Mouse (Mus musculus): ENCODE results near the gene Tead2. TPM values are rescaled to one million over a fixed set of nuclear protein-coding genes. Genes with fewer than 3 reads are reported as not detected.

Gene Tead2
- 100 to 1,000 TPM in 1 of 2 experiments, 10 to 100 TPM in 1; 60.5 to 105 TPM for polyA plus RNA-seq (2012; fragmentation: generic; extraction: Trizol)

GRCm38 (mm10) chr7:45215673-45216441, at the start of gene Tead2:
Gene Tead2, plus strand, starts transcription at chr7:45215753.

DNA sequence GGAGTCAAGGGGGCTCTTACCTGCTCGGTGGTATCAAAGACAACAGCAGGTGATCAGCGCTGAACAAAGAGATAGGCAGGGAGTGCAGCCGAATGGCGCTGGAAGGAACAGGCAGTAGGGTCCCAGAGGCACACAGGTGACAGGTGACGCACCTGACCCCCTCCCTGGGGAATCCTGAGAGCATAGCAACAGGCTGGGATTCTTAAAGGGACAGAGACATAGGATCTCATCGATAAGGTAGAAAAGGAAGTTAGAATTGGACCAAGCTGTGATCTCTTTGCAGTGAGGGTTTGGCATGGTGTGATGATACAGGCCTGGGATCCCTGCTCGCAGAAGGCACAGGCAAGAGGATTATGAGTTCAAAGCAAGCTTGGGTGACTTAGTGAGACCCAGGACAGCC, 36.1 kb upstream of the Tead2 start, which contains the start of gene Gfy:
Gfy (minus strand) TSS at position 101 of the 400 bp plus-strand sequence.

GRCm38 (mm10) chr7:45180896-45181477, 34.6 kb upstream of the Tead2 start, which contains the start of gene Pth2:
Gene Pth2, plus strand, starts transcription at chr7:45180995.

DNA sequence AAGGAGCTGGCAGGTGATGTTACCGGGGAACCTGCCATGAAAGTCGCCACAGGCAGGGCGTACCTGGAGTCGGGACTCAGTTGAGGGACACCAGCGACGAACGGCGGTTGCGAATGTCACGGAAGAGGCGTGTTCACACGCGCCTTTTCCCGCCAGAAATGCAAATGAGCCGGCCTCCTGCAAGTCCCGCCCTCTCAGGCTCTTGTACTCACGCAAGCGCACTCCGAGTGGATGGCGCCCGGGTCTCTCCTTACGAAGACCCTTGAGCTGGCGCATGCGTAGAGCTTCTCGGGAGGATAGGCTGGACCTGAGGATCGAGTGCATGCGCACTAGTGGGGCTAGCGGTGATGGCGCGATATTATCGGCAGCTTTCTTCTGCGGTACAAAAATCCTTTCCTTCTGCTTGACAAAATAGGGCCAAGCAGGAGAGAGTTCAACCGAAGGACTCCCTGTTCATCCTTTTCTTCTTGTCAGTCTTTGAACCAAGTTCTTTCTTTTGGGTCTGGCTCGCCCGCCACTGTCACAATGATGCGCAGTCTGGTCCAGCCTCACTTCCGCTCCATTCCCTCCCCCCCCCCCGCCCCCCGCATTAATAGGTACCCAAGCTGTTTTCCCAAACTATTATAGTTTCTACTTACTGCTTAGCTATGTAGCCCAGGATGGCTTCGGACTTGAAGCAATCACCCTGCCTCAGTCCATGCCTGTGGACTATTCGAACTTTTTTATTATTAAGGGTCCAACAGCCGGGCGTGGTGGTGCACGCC, 11.0 kb upstream of the Tead2 start, which contains the start of gene Ccdc155:
Ccdc155 (minus strand) TSS at position 513 of the 764 bp plus-strand sequence.

DNA sequence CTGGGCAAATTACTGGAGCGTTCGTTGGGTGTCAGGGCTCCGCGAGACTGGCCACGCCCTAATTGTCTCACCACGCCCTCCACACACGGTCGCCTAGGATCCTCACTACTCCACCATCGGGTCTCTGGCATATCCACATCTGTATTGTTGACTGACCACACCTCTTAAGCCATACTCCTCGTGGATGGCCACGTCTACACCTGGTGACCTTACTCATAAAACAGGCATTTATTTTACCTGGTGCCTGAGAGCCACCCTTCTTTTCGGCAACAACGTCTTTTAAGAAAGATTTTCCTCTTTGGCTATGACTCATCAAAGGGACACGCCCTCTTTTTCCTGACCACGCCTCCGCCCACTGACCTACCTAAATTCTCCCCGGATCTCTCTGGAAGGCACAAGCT, 3.7 kb upstream of the Tead2 start, which contains the start of gene Dkkl1:
Dkkl1 (minus strand) TSS at position 297 of the 401 bp plus-strand sequence.

GRCm38 (mm10) chr7:45238723-45239496, 23.4 kb downstream of the Tead2 start, which contains the start of gene Cd37:
Gene Cd37, minus strand, starts transcription at chr7:45239115.

DNA sequence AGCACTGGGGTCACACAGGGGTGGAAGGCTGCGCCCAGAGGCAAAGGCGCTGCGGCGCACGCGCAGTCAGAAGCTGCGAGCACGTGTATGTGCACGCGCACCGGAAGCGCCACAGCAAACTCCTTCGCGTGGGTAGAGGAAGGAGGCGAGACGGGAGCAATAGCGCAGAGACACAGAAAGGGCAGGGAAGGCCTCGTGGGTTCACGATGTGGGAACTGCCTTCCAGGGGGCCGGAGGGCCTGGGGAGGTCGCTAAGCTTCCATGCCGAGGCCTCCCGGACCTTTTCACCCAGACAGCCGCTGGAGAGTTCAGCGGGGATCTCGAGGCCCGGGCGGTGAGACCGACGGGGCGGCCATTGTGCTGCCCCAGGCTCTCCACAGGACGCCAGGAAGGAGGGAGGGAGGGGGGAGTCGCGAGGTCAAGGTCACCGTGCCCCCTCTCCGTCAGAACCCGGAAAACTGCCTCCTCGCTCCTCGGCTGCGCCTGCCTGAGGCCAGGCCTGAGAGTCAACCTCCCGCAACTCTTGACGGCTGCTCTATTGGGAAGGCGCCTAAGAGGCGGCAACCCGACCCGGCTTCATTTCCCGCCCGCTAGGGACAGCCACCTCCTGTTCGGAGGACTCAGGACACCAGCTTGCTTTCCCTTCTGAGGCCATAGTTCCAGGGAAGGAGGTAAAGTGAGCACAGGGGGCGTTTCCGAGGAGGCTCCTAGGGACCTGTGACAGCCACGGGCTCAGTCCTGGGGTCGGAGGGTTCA, 25.3 kb downstream of the Tead2 start, which contains the start of gene Slc6a16:
Slc6a16 (plus strand) TSS at position 453 of the 756 bp plus-strand sequence.

GRCm38 (mm10) chr7:45277136-45277760, 61.7 kb downstream of the Tead2 start, which contains the start of gene Slc6a21:
Gene Slc6a21, plus strand, starts transcription at chr7:45277513.

Other genes starting within 250 kb of the Tead2 start
- gene Cpt1c, start 240.9 kb upstream of the Tead2 start, polyA plus RNA-seq (2012; fragmentation: generic; extraction: Trizol) = 10 to 100 TPM; 18.8 to 57.8 TPM
- 100 to 1,000 TPM; 400 to 521 TPM for gene Prmt1, start 229.2 kb upstream of the Tead2 start, polyA plus RNA-seq (2012; fragmentation: generic; extraction: Trizol)
- 10 to 100 TPM; 48.6 to 59.4 TPM for gene Irf3, start 218.1 kb upstream of the Tead2 start, polyA plus RNA-seq (2012; fragmentation: generic; extraction: Trizol)
- 10 to 100 TPM in 1 of 2 experiments, 1 to 10 TPM in 1; 7.7 to 25.0 TPM for gene Bcl2l12, start 217.0 kb upstream of the Tead2 start, polyA plus RNA-seq (2012; fragmentation: generic; extraction: Trizol)
- 10 to 100 TPM; 40.4 to 82.2 TPM for gene Scaf1, start 199.4 kb upstream of the Tead2 start, polyA plus RNA-seq (2012; fragmentation: generic; extraction: Trizol)
- 100 to 1,000 TPM; 124 to 245 TPM for gene Rras, start 197.8 kb upstream of the Tead2 start, polyA plus RNA-seq (2012; fragmentation: generic; extraction: Trizol)
- gene Prr12, start 162.9 kb upstream of the Tead2 start, polyA plus RNA-seq (2012; fragmentation: generic; extraction: Trizol) = 10 to 100 TPM; 15.5 to 50.5 TPM
- gene Nosip, start 153.3 kb upstream of the Tead2 start, polyA plus RNA-seq (2012; fragmentation: generic; extraction: Trizol) = 10 to 100 TPM; 70.7 to 93.8 TPM
- 10 to 100 TPM; 15.9 to 50.5 TPM for gene Prrg2, start 153.1 kb upstream of the Tead2 start, polyA plus RNA-seq (2012; fragmentation: generic; extraction: Trizol)
- gene Rcn3, start 123.5 kb upstream of the Tead2 start, polyA plus RNA-seq (2012; fragmentation: generic; extraction: Trizol) = 100 to 1,000 TPM in 1 of 2 experiments, 10 to 100 TPM in 1; 38.2 to 683 TPM
- 100 to 1,000 TPM in 1 of 2 experiments, 10 to 100 TPM in 1; 35.9 to 373 TPM for gene Fcgrt, start 111.9 kb upstream of the Tead2 start, polyA plus RNA-seq (2012; fragmentation: generic; extraction: Trizol)
- 1,000 to 10,000 TPM; 3,371 to 8,325 TPM for gene Rps11, start 91.3 kb upstream of the Tead2 start, polyA plus RNA-seq (2012; fragmentation: generic; extraction: Trizol)
- over 10,000 TPM in 1 of 2 experiments, 1,000 to 10,000 TPM in 1; 5,910 to 13,875 TPM for gene Rpl13a, start 87.0 kb upstream of the Tead2 start, polyA plus RNA-seq (2012; fragmentation: generic; extraction: Trizol)
- 1 to 10 TPM; 2.2 to 3.0 TPM for gene Gm45713, start 79.5 kb upstream of the Tead2 start, polyA plus RNA-seq (2012; fragmentation: generic; extraction: Trizol)
- gene Flt3l, start 79.3 kb upstream of the Tead2 start, polyA plus RNA-seq (2012; fragmentation: generic; extraction: Trizol) = 10 to 100 TPM in 1 of 2 experiments, 1 to 10 TPM in 1; 2.1 to 23.0 TPM
- 100 to 1,000 TPM; 244 to 448 TPM for gene Pih1d1, start 61.5 kb upstream of the Tead2 start, polyA plus RNA-seq (2012; fragmentation: generic; extraction: Trizol)
- 100 to 1,000 TPM in 1 of 2 experiments, 10 to 100 TPM in 1; 58.8 to 137 TPM for gene Aldh16a1, start 61.2 kb upstream of the Tead2 start, polyA plus RNA-seq (2012; fragmentation: generic; extraction: Trizol)
- under 1 TPM; 0.04 to 0.18 TPM for gene Slc17a7, start 51.8 kb upstream of the Tead2 start, polyA plus RNA-seq (2012; fragmentation: generic; extraction: Trizol)
- under 1 TPM; 0.04 to 0.48 TPM for gene Gfy, start 36.2 kb upstream of the Tead2 start, polyA plus RNA-seq (2012; fragmentation: generic; extraction: Trizol)
- not detected for gene Pth2, start 34.8 kb upstream of the Tead2 start, polyA plus RNA-seq (2012; fragmentation: generic; extraction: Trizol)
- 1 to 10 TPM in 1 of 2 experiments, under 1 TPM in 1; 0.71 to 4.3 TPM for gene Ccdc155, start 10.9 kb upstream of the Tead2 start, polyA plus RNA-seq (2012; fragmentation: generic; extraction: Trizol)
- gene Dkkl1, start 3.6 kb upstream of the Tead2 start, polyA plus RNA-seq (2012; fragmentation: generic; extraction: Trizol) = under 1 TPM in 1 of 2 experiments, not detected in 1; 0.15 TPM
- gene Cd37, start 23.4 kb downstream of the Tead2 start, polyA plus RNA-seq (2012; fragmentation: generic; extraction: Trizol) = under 1 TPM; 0.11 to 0.28 TPM
- not detected for gene Slc6a16, start 25.3 kb downstream of the Tead2 start, polyA plus RNA-seq (2012; fragmentation: generic; extraction: Trizol)
- gene Slc6a21, start 61.8 kb downstream of the Tead2 start, polyA plus RNA-seq (2012; fragmentation: generic; extraction: Trizol) = not detected
- 10 to 100 TPM; 23.4 to 26.2 TPM for gene Trpm4, start 118.0 kb downstream of the Tead2 start, polyA plus RNA-seq (2012; fragmentation: generic; extraction: Trizol)
- under 1 TPM; 0.02 to 0.06 TPM for gene Hrc, start 119.5 kb downstream of the Tead2 start, polyA plus RNA-seq (2012; fragmentation: generic; extraction: Trizol)
- 1 to 10 TPM; 1.1 to 2.1 TPM for gene Ppfia3, start 151.3 kb downstream of the Tead2 start, polyA plus RNA-seq (2012; fragmentation: generic; extraction: Trizol)
- gene Lin7b, start 154.8 kb downstream of the Tead2 start, polyA plus RNA-seq (2012; fragmentation: generic; extraction: Trizol) = 1 to 10 TPM in 1 of 2 experiments, under 1 TPM in 1; 0.23 to 1.8 TPM
- 100 to 1,000 TPM; 229 to 271 TPM for gene Snrnp70, start 180.0 kb downstream of the Tead2 start, polyA plus RNA-seq (2012; fragmentation: generic; extraction: Trizol)
- gene Kcna7, start 189.9 kb downstream of the Tead2 start, polyA plus RNA-seq (2012; fragmentation: generic; extraction: Trizol) = not detected
- gene Ntf5, start 197.9 kb downstream of the Tead2 start, polyA plus RNA-seq (2012; fragmentation: generic; extraction: Trizol) = under 1 TPM; 0.35 to 0.94 TPM
- gene Lhb, start 205.1 kb downstream of the Tead2 start, polyA plus RNA-seq (2012; fragmentation: generic; extraction: Trizol) = under 1 TPM in 1 of 2 experiments, not detected in 1; 0.11 TPM
- 10 to 100 TPM; 10.3 to 18.4 TPM for gene Gys1, start 219.1 kb downstream of the Tead2 start, polyA plus RNA-seq (2012; fragmentation: generic; extraction: Trizol)
- gene Ruvbl2, start 222.3 kb downstream of the Tead2 start, polyA plus RNA-seq (2012; fragmentation: generic; extraction: Trizol) = 100 to 1,000 TPM in 1 of 2 experiments, 10 to 100 TPM in 1; 68.4 to 154 TPM
- over 10,000 TPM in 1 of 2 experiments, 1,000 to 10,000 TPM in 1; 3,673 to 13,112 TPM for gene Ftl1, start 244.1 kb downstream of the Tead2 start, polyA plus RNA-seq (2012; fragmentation: generic; extraction: Trizol)

Data from C3H10T1/2 (cell line).